Mouse (Mus musculus): Measurements from ENCODE around the gene Zdhhc5.
"Not testable (repeated sequence)": the region's sequence is repeated elsewhere in the genome, so short reads cannot be mapped to it uniquely, and the experiment has no call there.

The Zdhhc5 gene

DNA sequence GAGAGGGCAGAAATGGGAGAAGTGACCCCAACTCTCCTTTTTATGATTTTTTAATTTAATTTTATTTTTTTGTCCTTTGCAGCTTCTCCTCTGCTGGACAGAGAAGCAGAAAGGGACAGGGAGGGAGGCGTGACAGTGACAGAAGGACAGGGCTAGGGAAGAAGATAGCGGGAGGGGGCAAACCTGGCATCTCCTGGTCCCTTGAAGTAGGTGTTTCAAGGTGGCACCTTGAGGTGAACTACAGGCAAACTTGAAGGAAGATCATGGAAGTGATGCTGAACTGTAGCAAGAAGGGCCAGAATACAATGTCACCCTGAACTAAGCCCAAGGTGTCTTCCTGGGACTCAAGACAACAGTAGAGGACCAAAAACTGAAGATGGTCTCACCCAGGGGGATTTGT lies 19.9 kb upstream of the Zdhhc5 start:
- DNase-seq (ENCODE audit: low read depth, low spot score) = peak; percentile 13

DNA sequence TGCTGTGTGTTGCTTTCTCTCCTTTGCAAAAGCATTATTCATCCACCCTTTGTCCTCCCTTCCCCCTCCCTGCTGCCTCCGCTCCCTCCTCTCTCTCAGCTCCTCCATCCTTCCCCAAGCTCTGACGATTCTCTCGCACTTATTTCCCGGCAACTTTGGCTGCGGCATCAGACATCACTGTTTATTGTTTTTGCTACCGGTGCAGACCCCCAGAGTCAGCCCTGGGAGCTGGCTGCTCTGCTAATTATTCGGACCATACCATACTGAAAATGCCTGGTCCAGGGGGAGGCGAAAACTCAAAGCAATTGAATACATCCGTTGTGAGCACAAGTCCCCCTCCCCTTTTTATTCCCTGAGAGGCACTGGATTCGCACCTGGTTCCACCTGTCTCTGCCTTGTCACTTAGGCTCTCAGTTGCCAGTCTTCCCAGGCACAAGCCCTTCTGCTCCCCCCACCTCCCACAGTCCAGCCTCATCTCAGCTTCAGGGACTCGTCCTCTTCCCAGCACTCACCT lies 19.4 kb upstream of the Zdhhc5 start:
- peak; percentile 57 for DNase-seq (ENCODE audit: low read depth, low spot score)

DNA sequence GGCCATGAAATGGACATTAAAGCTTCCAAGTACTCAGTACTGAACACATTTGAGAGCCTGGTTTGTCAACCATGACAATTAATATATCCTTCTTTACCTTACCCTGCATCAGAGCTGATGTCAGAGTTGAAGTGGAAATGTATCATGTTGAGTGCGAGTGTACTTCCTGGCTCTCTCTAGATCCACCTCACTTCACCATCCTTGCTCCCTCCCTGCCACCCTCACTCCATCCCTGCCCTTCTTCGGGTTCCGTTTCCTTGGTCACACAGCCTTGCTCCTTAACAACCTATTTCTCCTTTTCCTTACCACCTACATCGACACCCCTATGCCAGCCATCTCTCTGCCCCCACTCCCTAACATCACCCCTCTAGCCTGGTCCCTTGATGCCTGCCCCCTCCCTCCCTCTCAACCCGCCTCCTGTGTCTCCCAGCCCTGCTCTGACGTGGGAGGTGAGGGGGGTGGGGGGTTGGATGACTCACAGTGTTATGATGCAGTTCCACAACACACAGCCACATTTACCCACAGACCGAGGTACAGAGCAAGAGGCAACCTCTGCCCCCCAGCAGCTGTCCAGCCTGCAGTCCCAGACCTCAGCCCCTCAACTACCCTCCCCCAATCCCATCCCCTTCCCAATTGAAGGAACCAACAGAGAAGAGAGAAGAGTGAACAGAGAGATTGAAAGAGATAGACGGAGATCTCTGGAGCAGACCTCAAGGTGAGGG lies 18.8 kb upstream of the Zdhhc5 start, which contains the start of gene Ypel4:
Gene Ypel4 (plus strand): TSS at position 480 of the 722 bp plus-strand sequence.
- peak; percentile 46 for DNase-seq (ENCODE audit: low read depth, low spot score)

DNA sequence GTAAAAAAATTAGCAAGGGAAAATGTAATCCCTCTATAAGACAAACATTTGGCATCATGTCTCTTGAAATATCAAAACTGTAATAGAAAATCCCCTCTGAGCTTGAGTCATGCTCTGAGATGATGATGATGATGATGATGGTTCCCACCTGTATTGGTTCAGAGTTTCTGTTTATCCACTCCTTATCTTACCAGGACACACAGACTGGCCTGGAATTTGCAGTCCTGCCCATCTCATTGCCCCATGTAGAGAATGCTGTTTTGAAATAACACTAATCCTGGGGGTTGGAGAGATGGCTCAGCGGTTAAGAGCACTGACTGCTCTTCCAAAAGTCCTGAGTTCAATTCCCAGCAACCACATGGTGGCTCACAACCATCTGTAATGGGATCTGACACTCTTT lies 17.4 kb upstream of the Zdhhc5 start:
- no peak for DNase-seq (ENCODE audit: low read depth, low spot score)

DNA sequence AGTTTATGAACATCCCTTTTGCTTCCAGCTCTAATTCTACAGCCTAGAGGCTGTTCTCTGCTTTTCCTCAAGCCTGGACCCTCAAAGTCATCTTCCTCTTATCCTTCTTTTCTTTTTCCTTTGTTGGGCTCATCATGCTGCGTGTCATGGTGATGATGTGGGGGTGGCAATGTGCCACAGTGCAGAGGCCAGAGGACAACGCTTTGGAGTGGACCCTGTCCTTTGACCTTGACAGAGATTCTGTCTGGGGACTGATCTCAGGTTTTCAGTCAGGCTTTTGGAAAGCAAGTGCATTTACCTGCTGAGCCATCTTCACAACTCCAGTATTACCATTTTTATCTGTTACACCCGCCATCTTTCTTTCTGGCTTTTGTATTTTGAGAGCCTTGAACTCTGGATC lies 16.2 kb upstream of the Zdhhc5 start:
- no peak for DNase-seq (ENCODE audit: low read depth, low spot score)

GRCm38 (mm10) chr2:84728191-84728590 lies 13.2 kb upstream of the Zdhhc5 start:
- DNase-seq (ENCODE audit: low read depth, low spot score) = not testable (repeated sequence)

DNA sequence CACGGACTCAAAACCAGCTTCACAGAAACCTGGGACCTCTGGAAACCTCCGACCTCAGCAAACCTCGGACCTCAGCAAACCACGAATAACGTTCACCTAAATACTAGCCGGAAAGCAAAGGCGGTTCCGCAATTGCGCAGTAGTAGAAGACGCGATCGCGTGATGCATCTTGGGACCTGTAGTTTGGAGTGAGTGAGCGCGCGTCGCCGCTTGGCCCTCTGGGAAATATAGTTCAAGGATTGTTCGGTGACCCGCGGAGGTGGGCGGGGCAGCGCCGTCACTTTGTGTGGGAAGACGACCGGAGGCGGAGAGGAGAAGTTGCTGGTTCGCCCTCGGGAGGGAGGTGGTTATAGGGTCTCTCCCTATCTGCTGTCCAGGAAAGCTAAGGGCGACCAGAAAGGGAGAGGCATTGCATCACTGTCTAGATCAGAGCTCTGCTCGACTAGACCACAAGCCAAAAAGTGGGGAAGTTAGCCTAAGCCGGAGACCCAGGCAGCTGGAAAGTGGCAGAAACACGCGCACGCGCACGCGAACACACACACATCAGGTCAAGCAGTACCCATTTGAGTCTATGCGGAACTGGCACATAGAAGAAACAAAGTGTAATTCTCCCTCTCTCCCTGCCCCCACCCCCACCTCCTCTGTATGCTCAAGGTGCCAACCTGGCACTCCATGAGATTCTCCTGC lies 12.3 kb upstream of the Zdhhc5 start, which contains the start of gene Clp1:
Gene Clp1 (minus strand): TSS at position 179 of the 687 bp plus-strand sequence.
- peak; percentile 98 for DNase-seq (ENCODE audit: low read depth, low spot score)

DNA sequence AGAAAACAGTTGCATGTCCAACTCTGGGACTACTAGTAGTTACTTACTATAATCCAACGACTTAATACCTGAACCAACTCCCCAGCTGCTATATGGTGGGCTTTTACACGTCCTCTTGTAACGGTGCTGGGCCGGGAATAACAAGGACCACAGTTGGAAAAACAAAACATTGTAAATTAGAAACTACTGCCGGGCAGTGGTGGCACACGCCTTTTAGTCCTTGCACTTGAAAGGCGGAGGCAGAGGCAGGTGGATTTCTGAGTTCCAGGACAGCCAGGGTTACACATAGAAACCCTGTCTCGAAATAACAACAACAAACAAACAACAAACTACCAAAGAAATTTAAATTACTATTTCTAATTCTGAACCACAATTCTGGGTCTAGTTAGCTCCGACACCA lies 11.7 kb upstream of the Zdhhc5 start:
- no peak for DNase-seq (ENCODE audit: low read depth, low spot score)

DNA sequence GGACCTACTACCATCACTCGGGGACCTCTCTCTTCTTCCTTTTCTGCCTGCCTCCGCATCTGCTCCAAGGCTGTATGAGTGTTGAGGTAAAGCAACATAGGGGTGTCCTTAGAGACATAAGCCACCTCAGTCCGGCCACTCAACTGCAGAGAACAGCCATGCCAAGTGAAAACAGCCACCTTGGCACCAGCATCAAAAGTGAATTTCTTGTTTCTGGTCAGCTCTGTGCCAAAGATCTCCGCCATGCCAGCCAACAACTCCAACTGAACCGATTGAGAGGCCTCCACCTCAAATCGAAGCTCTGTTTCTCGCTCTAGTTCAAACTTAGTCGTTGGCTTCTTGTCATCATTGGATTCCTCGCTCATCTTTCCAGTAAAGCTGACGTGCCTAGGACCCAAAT lies 10.8 kb upstream of the Zdhhc5 start:
- no peak for DNase-seq (ENCODE audit: low read depth, low spot score)

GRCm38 (mm10) chr2:84723856-84724255 lies 8.9 kb upstream of the Zdhhc5 start:
- DNase-seq (ENCODE audit: low read depth, low spot score) = no peak

GRCm38 (mm10) chr2:84721182-84721581 lies 6.2 kb upstream of the Zdhhc5 start:
- DNase-seq (ENCODE audit: low read depth, low spot score) = no peak

- DNase-seq (ENCODE audit: low read depth, low spot score) = no peak
Observed at GRCm38 (mm10) chr2:84720718-84721117, 5.7 kb upstream of the Zdhhc5 start.

- DNase-seq (ENCODE audit: low read depth, low spot score) = no peak
Observed at GRCm38 (mm10) chr2:84717357-84717756, 2.4 kb upstream of the Zdhhc5 start.

GRCm38 (mm10) chr2:84716423-84717355 lies 1.7 kb upstream of the Zdhhc5 start:
- DNase-seq (ENCODE audit: low read depth, low spot score) = no peak

- peak; percentile 97 for DNase-seq (ENCODE audit: low read depth, low spot score)
Observed at GRCm38 (mm10) chr2:84715562-84716361, 782 bp upstream of the Zdhhc5 start.

DNA sequence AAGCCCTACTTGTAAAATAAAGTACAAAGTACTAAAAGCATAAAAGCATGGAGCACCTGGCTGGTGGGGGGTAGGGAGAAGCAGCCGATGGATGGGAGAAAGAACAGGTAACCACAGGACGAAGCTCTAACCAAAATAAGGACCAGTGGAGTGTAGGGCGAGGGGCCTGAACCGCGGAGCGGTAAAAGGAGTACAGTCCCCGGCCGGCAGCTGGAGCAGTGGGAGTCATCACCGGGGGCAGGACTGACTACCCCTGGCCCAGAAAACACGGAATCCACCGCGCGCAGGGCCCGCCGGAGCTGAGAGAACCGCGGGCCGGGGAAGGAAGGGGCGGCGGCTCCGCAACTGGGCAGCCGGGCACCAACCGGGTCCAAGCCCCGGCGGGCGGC lies 564 bp downstream of the Zdhhc5 start:
- peak; percentile 8 for DNase-seq (ENCODE audit: low read depth, low spot score)

DNA sequence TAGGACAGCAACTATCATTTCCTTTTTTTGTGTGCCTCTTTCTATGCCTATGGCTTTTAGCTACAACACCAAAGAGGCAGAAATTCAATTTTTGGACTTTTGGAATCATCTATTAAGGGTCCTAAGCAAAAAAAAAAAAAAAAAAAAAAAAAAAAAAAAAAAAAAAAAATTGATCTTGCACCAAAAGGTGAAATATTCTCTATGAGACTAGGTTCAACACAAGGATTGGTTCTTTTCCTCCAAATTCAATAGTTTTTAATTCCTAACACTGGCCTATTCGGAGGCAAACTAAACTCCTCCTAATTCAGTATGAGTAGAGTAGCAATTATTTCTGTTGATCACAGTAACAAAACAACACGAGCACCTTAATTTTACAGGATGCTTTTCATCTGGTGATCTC lies 3.1 kb downstream of the Zdhhc5 start:
- no peak for DNase-seq (ENCODE audit: low read depth, low spot score)

DNA sequence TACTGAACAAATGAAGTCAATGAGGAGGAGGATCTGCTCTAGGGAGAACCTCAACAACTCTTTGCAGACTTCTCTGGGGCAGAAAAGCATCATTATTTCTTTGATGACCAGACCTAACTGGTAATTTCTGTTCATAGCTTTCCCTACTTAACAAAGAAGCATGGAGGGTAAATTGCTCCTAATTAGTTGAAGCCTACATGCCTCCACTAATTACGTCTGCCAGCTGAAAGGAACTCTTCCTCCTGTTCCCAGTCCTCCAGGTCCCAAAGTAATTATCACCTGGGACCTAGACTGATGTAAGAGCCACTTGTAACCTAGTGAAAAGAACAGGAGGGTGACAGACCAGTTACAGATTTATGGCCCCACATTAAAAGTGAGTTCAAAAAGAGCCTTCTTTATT lies 7.5 kb downstream of the Zdhhc5 start:
- DNase-seq (ENCODE audit: low read depth, low spot score) = no peak

DNA sequence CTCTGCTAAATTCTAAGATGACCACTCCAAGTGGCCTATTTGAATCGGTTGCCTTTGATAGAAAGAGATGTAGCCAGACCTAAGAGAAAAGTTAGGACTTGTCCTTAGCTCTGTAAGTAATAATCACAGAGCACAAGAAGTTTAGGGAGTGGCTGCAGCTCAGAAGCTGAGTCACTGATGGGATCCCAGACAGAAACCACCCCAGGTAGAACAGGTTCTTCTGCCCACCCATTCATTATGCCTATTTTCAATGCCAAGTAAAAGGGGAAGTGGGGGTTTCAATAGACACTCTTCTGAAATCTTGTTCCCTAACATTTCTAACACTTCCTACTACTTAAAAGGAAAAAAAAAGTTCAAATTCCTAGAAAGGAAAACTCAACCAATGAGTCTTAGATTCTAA lies 9.7 kb downstream of the Zdhhc5 start:
- DNase-seq (ENCODE audit: low read depth, low spot score) = no peak

DNA sequence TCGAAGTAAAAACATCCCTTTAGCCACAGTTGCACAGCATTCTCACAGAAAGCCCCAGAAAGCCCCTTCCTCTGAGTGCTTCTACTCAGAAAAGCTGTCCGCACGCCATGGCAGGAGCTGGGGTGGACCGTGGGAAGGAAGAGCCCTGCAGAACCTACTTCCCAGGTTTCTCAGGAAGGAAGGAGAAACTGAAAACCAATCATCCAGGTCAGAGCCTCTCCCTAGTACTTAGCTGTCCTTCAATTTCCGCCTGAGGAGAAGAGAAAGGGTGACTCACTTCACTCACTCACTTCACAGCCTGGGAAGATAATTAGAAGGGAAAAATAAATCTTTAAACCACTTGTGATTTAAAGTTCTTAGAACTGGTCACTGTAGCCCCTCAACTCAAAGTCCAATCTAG lies 10.7 kb downstream of the Zdhhc5 start:
- no peak for DNase-seq (ENCODE audit: low read depth, low spot score)

DNA sequence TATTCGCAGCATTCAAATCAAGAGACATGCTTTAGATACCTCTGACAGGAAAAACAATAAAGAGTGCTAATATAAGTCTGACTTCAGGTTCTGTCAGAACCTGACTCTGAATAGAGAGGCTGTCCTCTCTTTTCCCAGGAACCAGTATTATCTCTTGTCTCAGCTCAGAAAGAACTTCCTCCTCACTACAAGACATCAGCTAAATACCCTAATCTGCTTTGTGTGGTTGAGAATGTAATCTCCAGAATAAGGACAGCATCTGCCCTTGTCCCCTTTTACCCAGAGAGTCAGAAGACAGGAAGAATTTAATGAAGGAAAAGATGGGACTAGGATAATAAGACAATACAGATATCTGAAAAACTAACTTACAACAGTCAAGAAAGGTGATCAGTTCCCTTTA lies 11.5 kb downstream of the Zdhhc5 start:
- DNase-seq (ENCODE audit: low read depth, low spot score) = no peak

Measured in forelimb bud, embryonic 11.5 days (tissue).